Mouse (Mus musculus) forebrain, embryonic 13.5 days (tissue): ENCODE data around the gene Casz1. TPM values are rescaled to one million over a fixed set of nuclear protein-coding genes. Genes with fewer than 3 reads are reported as not detected.

Source experiments
- ATAC-seq: fragments of 200-750 bp; cut with Nextera tagmentation; 2 replicates; pipeline ENCODE4 v1.8.0; 2017
- H3K27ac ChIP-seq: fragments of 300-500 bp; sonication (generic); 2 replicates; pipeline ENCODE4 v1.5.1; 2015; ENCODE audit warnings: inconsistent platforms, mild to moderate bottlenecking, moderate library complexity
- H3K27me3 ChIP-seq: fragments of 300-500 bp; sonication (generic); 2 replicates; pipeline ENCODE4 v1.6.1; 2015; ENCODE audit warnings: mild to moderate bottlenecking, inconsistent platforms
- H3K36me3 ChIP-seq: fragments of 300-500 bp; sonication (generic); 2 replicates; pipeline ENCODE4 v1.6.1; 2015; ENCODE audit warnings: mild to moderate bottlenecking, inconsistent platforms; ENCODE audit not compliant: poor library complexity, severe bottlenecking
- H3K4me1 ChIP-seq: fragments of 300-500 bp; sonication (generic); 2 replicates; pipeline ENCODE4 v1.6.1; 2015; ENCODE audit warnings: inconsistent platforms
- H3K4me2 ChIP-seq: fragments of 300-500 bp; sonication (generic); 2 replicates; pipeline ENCODE4 v1.6.1; 2015; ENCODE audit warnings: inconsistent platforms, mild to moderate bottlenecking, moderate library complexity
- H3K4me3 ChIP-seq: fragments of 300-500 bp; sonication (generic); 2 replicates; pipeline ENCODE4 v1.5.1; 2015; ENCODE audit warnings: mild to moderate bottlenecking, inconsistent platforms
- H3K9ac ChIP-seq: fragments of 300-500 bp; sonication (generic); 2 replicates; pipeline ENCODE4 v1.6.1; 2015; ENCODE audit warnings: mild to moderate bottlenecking, inconsistent platforms
- H3K9me3 ChIP-seq: fragments of 300-500 bp; sonication (generic); replicated peaks from 2 replicates; pipeline ENCODE4 v1.6.1; 2016; ENCODE audit warnings: inconsistent platforms
- WGBS: fragments of 180-500 bp; shearing (Covaris S2); methylation state at CpG from one replicate; pipeline ENCODE4 v1.1.7; 2015; 5-methylcytosine and 5-hydroxymethylcytosine counted together
- polyA plus RNA-seq: library from polyadenylated mRNA; unstranded; fragments of >200 nt; fragmentation: Nextera tagmentation; extraction: Ambion mirVana; gene quantifications from 2 replicates; pipeline ENCODE4 v1.2.1, GENCODE M21; 2015

Gene Casz1
- polyA plus RNA-seq: 1.3 and 1.9 TPM in 2 replicates

- Histone ChIP-seq H3K27ac (no peak within 1 kb of the TSS), H3K9ac (peak within 1 kb of the TSS; percentile 60), H3K4me2 (peak within 1 kb of the TSS; percentile 99), H3K4me1 (peaks cover 44% of the 10 kb centered on the region), H3K9me3 (no peaks in the 10 kb centered on the region), H3K4me3 (peak within 1 kb of the TSS; percentile 58), H3K36me3 (no peaks in the 10 kb centered on the region), H3K27me3 (peaks cover 73% of the 10 kb centered on the region)
- peak; percentile 85 for ATAC-seq
- under 1% methylated on average over 68 of the region's 68 CpGs for WGBS
These were observed at the start of gene Casz1 for GRCm38 (mm10) chr4:148804137-148804779. TSS of gene Casz1 (plus strand) at chr4:148804429.

GRCm38 (mm10) chr4:148758863-148759262 is 45.4 kb upstream of the Casz1 start:
- Histone ChIP-seq H3K9ac (no peak overlapping the region), H3K4me3 (no peak overlapping the region), H3K36me3 (no peaks in the 10 kb centered on the region), H3K27me3 (0 out of 2 replicates have a peak, but pooled peaks cover 3% of the 10 kb centered on the region), H3K4me2 (no peak overlapping the region), H3K4me1 (no peaks in the 10 kb centered on the region), H3K27ac (no peak overlapping the region), H3K9me3 (no peaks in the 10 kb centered on the region)
- 37% methylated on average over 4 of the region's 4 CpGs for WGBS
- no peak for ATAC-seq

DNA sequence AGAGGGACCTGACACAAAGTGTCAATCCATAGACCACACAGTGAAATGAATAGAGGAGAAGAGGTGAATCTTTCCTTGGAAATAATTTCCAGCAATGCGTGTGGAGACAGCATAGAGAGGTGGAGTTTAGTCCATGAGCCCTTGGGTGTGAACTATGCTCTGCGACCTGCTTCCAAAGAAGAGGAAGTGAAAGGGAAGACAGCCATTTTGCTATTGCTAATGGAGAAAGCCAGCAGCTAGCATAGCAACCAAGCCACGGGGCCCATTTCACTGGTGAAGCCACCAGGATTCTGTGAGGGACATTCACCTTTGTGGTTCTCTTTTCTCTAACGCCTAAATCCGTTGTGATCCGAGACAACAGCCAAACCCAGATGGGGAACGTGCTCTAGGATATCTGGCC is 44.1 kb upstream of the Casz1 start:
- no peak overlapping the region for H3K4me3 ChIP-seq
- no peak for ATAC-seq

DNA sequence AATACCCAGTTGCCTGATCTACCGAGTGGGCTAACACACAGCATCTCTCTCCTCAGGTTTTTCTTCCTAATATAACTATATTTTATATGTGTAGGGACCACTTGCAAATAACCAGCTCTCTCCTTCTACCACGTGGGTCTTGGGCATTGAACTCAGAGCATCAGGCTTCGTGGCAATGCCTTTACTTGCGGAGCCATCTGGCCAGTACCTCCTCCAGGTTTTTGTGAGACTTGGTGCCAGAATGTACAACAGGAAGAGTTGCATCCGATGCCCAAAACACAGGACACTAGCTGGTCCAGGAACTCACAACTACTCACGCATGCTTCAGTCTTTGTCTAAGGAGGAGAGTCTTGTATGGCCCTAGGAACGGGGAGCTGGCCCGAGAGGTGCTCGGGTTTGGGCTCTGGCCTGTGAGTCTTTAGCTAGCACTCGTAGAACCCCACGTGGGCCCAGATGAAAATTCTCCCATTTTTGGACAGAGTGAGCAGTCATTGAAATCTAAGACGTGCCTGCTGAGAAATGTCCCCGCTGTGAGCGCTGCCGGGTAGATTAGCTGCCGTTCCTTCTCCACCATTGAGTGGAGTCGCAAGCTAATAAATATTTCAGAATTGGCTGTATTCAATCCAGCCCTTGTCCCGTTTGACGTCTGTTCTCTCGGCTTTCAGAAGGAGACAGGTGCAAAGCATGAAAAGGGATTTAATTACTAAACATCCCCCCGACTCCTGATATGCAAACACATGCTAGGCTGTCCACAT is 38.0 kb upstream of the Casz1 start:
- H3K27me3 ChIP-seq: peaks cover 21% of the 10 kb centered on the region
- 42% methylated on average over 21 of the region's 21 CpGs for WGBS
- peaks cover 54% of the 10 kb centered on the region for H3K4me1 ChIP-seq
- H3K9ac ChIP-seq: no peak overlapping the region
- H3K9me3 ChIP-seq: no peaks in the 10 kb centered on the region
- no peak overlapping the region for H3K27ac ChIP-seq
- ATAC-seq: no peak
- H3K36me3 ChIP-seq: no peaks in the 10 kb centered on the region
- no peak overlapping the region for H3K4me3 ChIP-seq
- no peak overlapping the region for H3K4me2 ChIP-seq

More for the DNA sequence above, 44.1 kb upstream of the Casz1 start:
- Histone ChIP-seq H3K9ac (no peak overlapping the region), H3K4me2 (no peak overlapping the region), H3K27me3 (0 out of 2 replicates have a peak, but pooled peaks cover 3% of the 10 kb centered on the region), H3K9me3 (no peaks in the 10 kb centered on the region), H3K4me1 (no peaks in the 10 kb centered on the region), H3K36me3 (no peaks in the 10 kb centered on the region), H3K27ac (no peak overlapping the region)
- WGBS: 92% methylated on average over 7 of the region's 7 CpGs

DNA sequence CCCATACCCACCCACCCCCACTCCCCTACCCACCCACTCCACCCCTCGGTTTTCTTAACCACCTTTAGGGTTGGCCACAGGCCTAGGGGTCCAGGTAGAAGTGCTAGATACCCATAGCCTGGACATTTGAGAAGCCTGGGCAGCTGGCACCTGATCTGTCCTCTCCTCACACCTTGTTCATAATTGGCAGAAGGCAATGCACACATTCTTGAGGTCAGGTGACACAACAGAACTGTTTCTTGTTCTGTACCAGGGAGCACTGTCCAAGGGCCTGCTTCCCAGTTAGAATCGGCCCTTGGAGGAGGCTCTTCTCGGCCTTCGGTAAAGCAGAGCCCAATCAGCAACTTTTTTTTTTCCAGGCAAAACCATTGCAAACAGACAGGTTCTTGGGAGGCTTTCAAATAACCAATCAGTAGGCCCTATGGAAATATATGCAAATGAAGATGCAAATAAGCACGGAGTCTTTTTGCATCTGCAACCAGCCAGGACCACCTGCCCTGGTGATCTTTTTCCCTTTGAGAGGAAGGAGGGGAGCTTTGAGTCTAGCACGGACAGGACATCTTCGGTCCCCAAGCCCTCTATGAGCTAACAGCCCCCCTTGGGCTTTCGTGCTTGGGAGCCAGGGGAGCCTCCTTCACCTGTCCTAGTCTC is 36.4 kb upstream of the Casz1 start:
- Histone ChIP-seq H3K4me1 (peaks cover 64% of the 10 kb centered on the region), H3K27me3 (peaks cover 37% of the 10 kb centered on the region), H3K27ac (peak overlapping the region; percentile 61), H3K9me3 (no peaks in the 10 kb centered on the region), H3K9ac (no peak overlapping the region), H3K4me3 (no peak overlapping the region), H3K36me3 (no peaks in the 10 kb centered on the region), H3K4me2 (no peak overlapping the region)
- ATAC-seq: peak; percentile 34; the same call in 1 of the 2 replicates
- WGBS: 30% methylated on average over 8 of the region's 8 CpGs

GRCm38 (mm10) chr4:148768649-148769048 is 35.6 kb upstream of the Casz1 start:
- Histone ChIP-seq H3K9me3 (no peaks in the 10 kb centered on the region), H3K36me3 (no peaks in the 10 kb centered on the region), H3K27ac (peak overlapping the region; percentile 61), H3K4me2 (no peak overlapping the region), H3K27me3 (peaks cover 44% of the 10 kb centered on the region), H3K4me1 (peaks cover 64% of the 10 kb centered on the region), H3K4me3 (no peak overlapping the region), H3K9ac (no peak overlapping the region)
- ATAC-seq: peak; percentile 36
- 26% methylated on average over 10 of the region's 10 CpGs for WGBS

DNA sequence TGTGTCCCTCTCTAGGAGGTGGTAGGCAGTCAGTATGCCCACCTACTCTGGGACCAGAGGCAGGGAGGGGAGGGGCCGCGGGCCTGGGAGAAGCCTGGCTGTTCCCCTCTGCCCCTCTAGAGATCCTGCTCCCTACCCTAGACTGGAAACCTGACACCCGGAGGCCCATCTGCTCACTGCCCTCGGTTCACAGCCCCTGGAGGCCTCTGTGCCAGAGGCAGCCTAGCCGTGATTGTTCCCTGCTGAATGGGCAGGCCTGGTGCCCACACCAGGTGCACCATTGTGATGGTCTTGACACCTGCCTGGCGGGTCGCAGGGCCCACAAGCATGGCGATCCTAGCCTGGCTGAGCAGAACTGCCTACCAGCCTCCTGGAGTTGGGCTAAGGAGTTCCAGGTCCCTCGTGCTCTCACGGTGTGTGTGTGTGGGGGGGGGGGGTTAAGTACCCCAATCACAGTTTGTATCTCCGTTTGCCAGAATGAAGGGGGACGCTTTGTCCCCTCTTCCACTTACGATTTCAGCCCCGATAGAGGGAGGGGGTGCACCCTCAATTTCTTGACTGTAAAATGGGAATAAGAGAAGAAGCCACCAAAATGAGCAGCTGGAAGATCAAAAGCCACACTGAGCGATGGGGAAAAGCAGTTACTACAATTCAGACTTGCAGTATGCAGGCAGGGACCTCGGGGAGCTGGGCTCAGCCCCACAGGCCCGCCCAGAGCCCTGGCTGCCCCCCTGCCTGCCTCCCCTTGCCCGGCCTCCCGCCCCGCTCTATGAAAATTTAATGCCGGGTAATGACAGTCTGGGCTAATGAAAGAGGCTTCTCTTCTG is 33.4 kb upstream of the Casz1 start:
- Histone ChIP-seq H3K9ac (no peak overlapping the region), H3K4me1 (peaks cover 76% of the 10 kb centered on the region), H3K36me3 (no peaks in the 10 kb centered on the region), H3K4me3 (0 out of 2 replicates have a peak overlapping the region, but pooled peaks have one; percentile 13), H3K27ac (no peak overlapping the region), H3K4me2 (peak overlapping the region; percentile 49), H3K27me3 (peaks cover 50% of the 10 kb centered on the region), H3K9me3 (no peaks in the 10 kb centered on the region)
- 3% methylated on average over 21 of the region's 21 CpGs for WGBS
- ATAC-seq: peak; percentile 51

DNA sequence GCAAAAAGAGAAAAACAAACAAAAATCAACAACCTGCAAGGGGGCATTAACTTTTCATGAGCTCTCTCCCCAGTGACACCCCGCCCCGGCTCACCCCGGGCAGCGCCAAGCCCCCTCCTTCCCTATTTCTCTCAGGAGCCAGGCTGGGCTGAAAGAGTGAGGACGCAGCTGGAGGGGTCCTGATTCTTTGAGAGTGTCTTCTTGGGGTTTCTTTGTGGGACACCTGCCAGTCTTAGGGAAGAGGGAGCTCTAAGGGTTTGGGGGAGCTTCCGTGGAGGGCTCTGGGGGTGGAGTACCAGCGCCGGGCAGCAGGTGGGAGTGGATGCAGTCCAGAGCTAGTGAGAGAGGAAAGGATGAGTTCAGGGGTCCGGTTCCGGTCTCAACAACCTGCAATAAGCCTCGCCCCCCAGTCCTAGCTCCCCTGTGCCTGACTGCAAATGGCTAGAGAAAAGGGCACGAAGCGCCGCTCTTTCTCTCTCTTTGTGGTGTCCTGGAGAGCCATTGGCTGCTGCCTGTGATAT is 32.8 kb upstream of the Casz1 start:
- Histone ChIP-seq H3K9me3 (no peaks in the 10 kb centered on the region), H3K4me2 (peak overlapping the region; percentile 49), H3K9ac (peak overlapping the region; percentile 34; the same call in 1 of the 2 replicates), H3K27me3 (peaks cover 53% of the 10 kb centered on the region), H3K36me3 (no peaks in the 10 kb centered on the region), H3K27ac (no peak overlapping the region), H3K4me1 (peaks cover 72% of the 10 kb centered on the region), H3K4me3 (peak overlapping the region; percentile 13; the same call in 1 of the 2 replicates)
- WGBS: under 1% methylated on average over 14 of the region's 14 CpGs
- ATAC-seq: peak; percentile 32; the same call in 1 of the 2 replicates

GRCm38 (mm10) chr4:148772658-148773057 is 31.6 kb upstream of the Casz1 start:
- Histone ChIP-seq H3K4me1 (peaks cover 60% of the 10 kb centered on the region), H3K4me3 (no peak overlapping the region), H3K9me3 (no peaks in the 10 kb centered on the region), H3K4me2 (no peak overlapping the region), H3K9ac (no peak overlapping the region), H3K27ac (no peak overlapping the region), H3K27me3 (peaks cover 58% of the 10 kb centered on the region), H3K36me3 (no peaks in the 10 kb centered on the region)
- WGBS: 87% methylated on average over 6 of the region's 6 CpGs
- ATAC-seq: no peak

GRCm38 (mm10) chr4:148774036-148774435 is 30.2 kb upstream of the Casz1 start:
- peaks cover 64% of the 10 kb centered on the region for H3K27me3 ChIP-seq
- WGBS: 88% methylated on average over 6 of the region's 6 CpGs
- no peak overlapping the region for H3K4me3 ChIP-seq

More at GRCm38 (mm10) chr4:148774036-148774435, 30.2 kb upstream of the Casz1 start:
- Histone ChIP-seq H3K36me3 (no peaks in the 10 kb centered on the region), H3K4me2 (no peak overlapping the region), H3K4me1 (peaks cover 49% of the 10 kb centered on the region), H3K27ac (no peak overlapping the region), H3K9me3 (no peaks in the 10 kb centered on the region), H3K9ac (no peak overlapping the region)
- no peak for ATAC-seq
